Mouse (Mus musculus) CD4-positive, CD25-positive, alpha-beta regulatory T cell, adult 4 months (primary cell): ENCODE data around the gene Tmed9. TPM values are rescaled to one million over a fixed set of nuclear protein-coding genes. Genes with fewer than 3 reads are reported as not detected.
A peak's percentile ranks its signal among the peaks of the same experiment; 100 is the strongest.

ENCODE experiments used
- ATAC-seq: one replicate; pipeline ENCODE4 v1.8.0; 2017
- polyA plus RNA-seq, 2 experiments: library from polyadenylated mRNA; unstranded; fragments of 100-300 nt; shearing (Covaris generic); gene quantifications; one replicate each; pipeline ENCODE4 v1.2.1; 2017

The Tmed9 gene
- polyA plus RNA-seq, 2 experiments from 2014 or later = 206 to 437 TPM

DNA sequence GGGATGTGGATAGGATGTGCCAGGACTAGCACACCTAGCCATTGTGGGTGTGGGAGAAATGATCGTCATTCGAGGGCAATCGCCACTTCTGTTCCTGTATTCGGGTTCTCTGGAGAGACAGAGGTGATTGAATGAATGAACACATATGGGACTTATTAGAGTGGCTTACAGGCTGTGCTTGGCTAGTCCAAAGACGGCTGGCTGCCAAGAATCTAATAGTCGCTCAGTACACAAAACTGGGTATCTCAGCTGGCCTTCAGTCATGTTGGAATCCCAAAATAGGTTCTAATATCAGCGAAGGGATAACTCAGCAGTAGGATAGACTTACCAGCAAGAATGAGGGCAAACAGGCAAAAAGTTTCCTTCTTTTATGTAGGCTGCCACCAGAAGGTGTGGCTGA is 38.5 kb downstream of the Tmed9 start:
- ATAC-seq = no peak

DNA sequence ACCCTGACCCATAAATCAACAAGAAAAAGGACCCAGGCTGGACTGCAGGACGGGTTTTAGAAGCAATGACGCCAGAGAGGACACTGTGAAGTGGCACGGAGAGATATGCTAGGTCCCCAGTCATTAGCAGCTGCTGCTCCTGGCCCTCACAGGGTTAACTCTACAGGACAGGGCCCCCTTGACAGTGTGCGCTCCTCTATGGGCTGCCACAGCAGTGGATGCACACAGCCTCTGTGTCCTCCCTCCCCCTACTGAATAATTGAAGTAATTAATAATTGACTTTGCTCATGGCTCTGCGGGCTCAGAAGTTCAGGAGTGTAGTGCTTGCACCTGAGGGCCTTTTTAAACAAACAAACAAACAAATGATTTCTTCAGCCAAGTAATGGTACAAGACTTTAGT is 39.9 kb downstream of the Tmed9 start:
- ATAC-seq = no peak

DNA sequence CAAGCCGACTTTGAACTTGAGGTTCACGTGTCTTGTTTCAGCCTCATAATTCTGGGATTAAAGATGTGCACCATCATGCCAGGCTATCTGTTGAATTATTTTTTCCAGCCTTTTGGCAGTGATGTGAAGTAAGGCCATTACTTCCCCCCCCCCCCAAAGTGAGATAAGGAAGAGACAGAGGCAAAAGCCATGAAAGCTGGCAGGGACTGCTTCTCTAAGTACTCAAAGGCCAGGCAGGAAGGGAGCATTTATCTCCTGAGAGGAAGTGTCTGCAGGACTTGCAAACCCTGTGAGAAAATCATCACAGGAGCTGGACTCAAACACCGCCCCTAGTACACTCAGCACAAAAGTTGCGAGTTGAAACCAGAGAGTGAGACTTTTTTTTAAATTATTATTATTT is 45.8 kb downstream of the Tmed9 start:
- ATAC-seq = no peak

DNA sequence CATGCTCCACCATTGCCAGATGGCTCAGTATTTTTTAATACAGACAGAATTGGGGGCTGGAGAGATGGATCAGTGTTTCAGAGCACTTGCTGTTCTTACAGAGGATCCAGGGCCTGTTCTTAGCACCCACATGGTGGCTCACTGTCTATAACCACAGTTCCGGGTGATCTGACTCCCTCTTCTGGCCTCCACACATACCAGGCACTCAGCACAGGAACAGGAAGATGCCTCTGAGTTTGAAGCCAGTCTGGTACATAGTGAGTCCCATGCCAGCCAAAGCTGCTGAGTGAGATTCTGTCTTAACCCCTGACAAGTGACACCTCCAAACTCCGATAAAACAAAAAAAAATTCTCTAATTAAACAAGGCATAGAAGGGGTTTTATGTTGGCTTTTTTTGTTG is 46.7 kb downstream of the Tmed9 start:
- ATAC-seq = no peak

DNA sequence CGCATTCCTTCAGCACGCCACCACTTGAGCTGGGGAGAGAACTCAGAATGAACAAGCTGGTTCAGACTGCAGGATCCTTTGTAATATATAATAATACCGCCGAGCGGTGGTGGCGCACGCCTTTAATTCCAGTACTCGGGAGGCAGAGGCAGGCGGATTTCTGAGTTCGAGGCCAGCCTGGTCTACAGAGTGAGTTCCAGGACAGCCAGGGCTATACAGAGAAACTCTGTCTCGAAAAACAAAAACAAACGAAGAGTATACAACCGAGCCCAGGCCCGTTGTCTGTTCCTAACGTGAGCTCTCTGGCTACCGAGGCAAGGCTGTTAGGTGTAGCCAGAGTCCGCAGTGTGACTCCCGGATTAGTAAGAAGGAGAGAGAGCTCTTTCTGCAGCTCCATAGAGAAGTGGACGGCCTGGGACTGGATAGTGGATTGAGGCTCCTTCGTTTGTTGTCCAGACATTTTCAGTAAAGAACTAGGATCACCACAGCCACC is 48.7 kb downstream of the Tmed9 start:
- peak; percentile 29 for ATAC-seq

DNA sequence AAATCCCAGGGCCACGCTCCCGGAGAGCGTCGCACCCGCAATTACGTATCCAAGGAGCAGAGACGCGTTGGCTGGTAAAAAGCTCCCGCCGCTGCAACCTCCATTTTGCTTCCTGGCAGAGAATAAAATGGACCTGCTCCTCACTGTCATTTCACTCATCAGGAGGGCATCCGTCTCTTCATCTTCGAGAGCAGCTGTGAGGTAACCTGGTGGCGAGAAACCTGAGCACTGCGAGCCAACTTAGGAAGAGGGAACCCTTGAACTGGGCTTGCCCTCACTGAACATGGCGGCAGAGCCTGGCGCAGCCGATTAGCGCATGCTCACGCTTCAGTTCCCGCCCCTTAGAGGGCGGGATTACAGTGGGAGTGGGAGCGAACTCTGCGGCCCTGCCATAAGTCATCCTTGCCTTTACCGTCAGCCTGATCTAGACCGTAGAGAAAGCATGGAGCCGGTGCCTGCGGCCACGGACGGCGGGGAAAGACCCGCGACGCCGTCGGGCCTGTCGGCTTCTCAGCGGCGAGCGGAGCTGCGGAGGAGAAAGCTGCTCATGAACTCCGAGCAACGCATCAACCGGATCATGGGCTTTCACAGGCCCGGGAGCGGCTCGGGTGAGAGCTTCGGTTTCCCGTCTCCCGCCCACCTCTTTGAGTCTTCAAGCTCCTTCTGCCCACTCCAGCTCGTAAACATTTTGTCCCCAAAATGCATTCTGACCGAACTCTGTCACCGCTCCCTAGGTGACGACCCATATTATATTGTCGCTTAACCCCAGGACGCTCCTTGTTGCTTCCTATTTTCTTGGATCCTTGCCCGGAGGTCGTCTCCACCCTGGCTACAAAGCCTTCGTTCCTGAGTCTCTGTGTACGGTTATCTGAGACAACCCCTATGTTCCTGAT is 49.4 kb downstream of the Tmed9 start, which contains the start of gene Caml:
Gene Caml (plus strand): TSS at position 357 of the 893 bp plus-strand sequence.
- peak; percentile 97 for ATAC-seq

DNA sequence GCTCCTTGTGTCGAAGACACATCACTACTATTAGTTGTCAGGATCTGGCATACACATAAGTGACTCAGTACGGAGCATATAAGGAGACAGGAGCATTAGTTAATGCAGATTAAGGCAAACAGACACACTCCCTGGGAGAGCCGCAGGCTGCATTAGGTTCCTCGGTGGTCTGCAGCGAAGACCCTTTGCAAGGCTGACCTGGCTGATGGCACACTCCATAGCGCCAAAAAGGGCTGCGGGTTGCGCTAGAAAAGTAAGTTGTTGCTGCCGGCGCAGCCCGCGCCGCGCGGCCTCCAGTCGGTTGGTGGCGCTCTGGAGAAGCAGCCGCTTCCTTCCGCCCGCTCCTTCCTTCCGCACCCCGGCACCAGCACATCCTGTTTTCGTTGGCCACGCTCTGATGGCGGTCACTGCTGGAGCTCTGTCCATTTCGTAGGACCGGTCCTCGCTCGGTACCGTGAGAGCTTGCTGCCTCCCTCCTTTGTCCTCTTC is 61.2 kb downstream of the Tmed9 start, which contains the start of gene Ddx46:
Gene Ddx46 (plus strand): TSS at position 389 of the 489 bp plus-strand sequence.
- ATAC-seq = peak; percentile 84

DNA sequence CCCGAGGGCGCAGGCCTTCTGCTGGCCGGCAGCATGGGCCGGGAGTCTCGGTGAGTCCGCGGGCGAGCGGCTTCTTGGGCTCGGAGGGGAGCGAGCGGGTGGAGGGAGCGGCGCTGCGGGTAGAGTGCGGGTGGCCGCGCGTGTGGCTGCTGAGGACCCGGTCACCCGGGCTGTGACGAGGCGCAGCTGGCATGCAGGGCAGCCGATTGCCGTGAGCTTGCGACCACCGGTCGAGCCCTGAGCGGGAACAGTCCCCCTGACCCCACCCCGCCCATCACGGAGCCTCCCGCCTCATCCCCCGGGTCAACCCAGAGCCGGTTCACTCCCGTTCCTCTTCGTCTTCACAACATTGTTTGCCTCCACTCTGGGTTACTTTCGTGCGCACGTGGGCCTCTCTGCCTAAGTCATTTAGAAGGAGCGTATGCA is 61.6 kb downstream of the Tmed9 start:
- ATAC-seq = peak; percentile 31

DNA sequence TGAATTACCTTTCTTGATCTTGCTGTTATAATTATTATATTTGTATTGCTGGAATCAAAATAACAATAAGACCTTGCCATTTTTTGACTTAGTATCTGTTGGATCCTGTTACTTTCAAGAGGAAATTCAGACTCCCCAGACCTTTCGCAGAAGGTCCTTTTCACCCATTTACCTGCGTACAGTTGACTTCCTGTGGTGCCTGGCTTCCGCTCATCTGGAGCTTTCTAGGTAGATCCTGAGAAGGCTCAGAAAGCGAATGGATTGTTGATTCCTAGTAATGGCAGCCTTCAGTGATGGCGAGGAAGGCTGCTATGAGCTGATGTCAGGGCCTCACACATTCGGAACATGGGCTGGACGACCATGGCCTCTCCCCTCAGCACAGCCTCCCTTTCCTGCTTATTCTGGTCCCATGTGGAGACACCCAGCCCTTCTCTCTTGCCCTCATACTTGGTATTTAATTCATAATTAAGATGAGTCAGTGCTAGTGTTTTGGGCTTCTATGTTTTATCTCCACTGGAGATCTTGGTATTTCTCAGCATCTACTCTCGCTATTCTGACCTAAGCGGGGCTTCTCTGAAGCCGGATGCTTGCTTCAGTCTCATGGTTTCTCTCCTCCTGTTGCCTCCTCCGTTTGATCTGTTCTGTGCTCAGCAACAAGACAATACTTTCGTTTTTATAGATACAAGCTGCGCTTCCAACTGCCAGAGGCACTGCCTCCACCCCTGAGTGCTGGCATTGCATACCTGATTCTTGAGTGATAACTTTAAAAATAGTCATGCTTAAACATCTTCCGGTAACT is 62.9 kb downstream of the Tmed9 start:
- ATAC-seq = peak; percentile 74

DNA sequence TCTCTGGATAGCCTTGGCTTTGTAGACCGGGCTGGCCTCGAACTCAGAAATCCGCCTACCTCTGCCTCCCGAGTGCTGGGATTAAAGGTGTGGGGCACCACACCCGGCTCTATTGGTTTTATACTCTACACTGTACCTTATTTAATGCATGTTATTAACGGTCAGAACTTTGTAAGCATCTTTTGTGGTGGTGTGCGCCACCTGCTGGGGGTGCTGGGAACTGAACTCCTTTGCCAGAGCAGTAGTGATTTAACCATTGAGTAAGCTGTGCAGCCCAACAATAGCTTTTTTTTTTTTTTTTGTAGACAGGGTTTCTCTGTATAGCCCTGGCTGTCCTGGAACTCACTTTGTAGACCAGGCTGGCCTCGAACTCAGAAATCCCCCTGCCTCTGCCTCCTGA is 66.9 kb downstream of the Tmed9 start:
- peak; percentile 64 for ATAC-seq

DNA sequence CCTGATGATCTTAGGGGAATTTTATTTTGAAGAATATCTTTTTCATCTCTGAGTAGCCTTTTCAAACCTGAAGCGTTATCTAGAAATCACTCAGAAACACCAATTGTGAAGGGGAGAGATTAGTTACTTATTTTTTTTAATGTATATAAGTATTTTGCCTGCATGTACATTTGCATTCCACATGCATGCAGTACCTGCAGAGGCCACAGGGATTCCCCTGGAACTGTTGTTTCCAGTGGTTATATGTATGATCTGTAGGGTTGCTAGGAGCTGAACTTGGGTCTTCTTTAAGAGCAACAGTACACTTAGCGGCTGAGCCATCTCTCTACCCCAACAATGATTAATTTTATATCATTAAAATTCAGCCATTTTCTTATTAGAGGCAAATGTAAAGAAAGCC is 71.0 kb downstream of the Tmed9 start:
- ATAC-seq = peak; percentile 71

Other genes with a start within 250 kb of the Tmed9 start
- 1 to 10 TPM; 3.4 to 6.1 TPM for gene Mxd3, start 243.9 kb upstream of the Tmed9 start, polyA plus RNA-seq
- gene Lman2, start 210.9 kb upstream of the Tmed9 start, polyA plus RNA-seq = 10 to 100 TPM; 59.0 to 66.4 TPM
- 10 to 100 TPM; 71.0 to 88.5 TPM for gene Rgs14, start 204.0 kb upstream of the Tmed9 start, polyA plus RNA-seq
- not detected for gene Slc34a1, start 175.5 kb upstream of the Tmed9 start, polyA plus RNA-seq
- not detected for gene Pfn3, start 158.5 kb upstream of the Tmed9 start, polyA plus RNA-seq
- gene F12, start 146.9 kb upstream of the Tmed9 start, polyA plus RNA-seq = not detected
- gene Grk6, start 128.7 kb upstream of the Tmed9 start, polyA plus RNA-seq = 10 to 100 TPM; 26.4 to 36.7 TPM
- gene Prr7, start 109.5 kb upstream of the Tmed9 start, polyA plus RNA-seq = not detected
- gene Dbn1, start 85.6 kb upstream of the Tmed9 start, polyA plus RNA-seq = not detected
- 10 to 100 TPM in 1 of 2 experiments, 1 to 10 TPM in 1; 6.3 to 14.6 TPM for gene Pdlim7, start 60.1 kb upstream of the Tmed9 start, polyA plus RNA-seq
- gene Dok3, start 44.4 kb upstream of the Tmed9 start, polyA plus RNA-seq = 1 to 10 TPM in 1 of 2 experiments, under 1 TPM in 1; 0.35 to 1.0 TPM
- gene Ddx41, start 37.1 kb upstream of the Tmed9 start, polyA plus RNA-seq = 10 to 100 TPM; 55.8 to 74.2 TPM
- 10 to 100 TPM; 36.3 to 40.2 TPM for gene Fam193b, start 2.6 kb upstream of the Tmed9 start, polyA plus RNA-seq
- 10 to 100 TPM; 20.5 to 42.3 TPM for gene B4galt7, start 26.2 kb downstream of the Tmed9 start, polyA plus RNA-seq
- 10 to 100 TPM; 41.7 to 46.1 TPM for gene Caml, start 49.3 kb downstream of the Tmed9 start, polyA plus RNA-seq
- 10 to 100 TPM; 58.1 to 64.6 TPM for gene Ddx46, start 61.3 kb downstream of the Tmed9 start, polyA plus RNA-seq
- 10 to 100 TPM; 12.8 to 14.2 TPM for gene B230219D22Rik, start 119.4 kb downstream of the Tmed9 start, polyA plus RNA-seq
- gene Txndc15, start 140.9 kb downstream of the Tmed9 start, polyA plus RNA-seq = 10 to 100 TPM; 26.6 to 27.0 TPM
- 1 to 10 TPM; 5.0 to 7.0 TPM for gene Pcbd2, start 153.6 kb downstream of the Tmed9 start, polyA plus RNA-seq
- under 1 TPM in 1 of 2 experiments, not detected in 1; 0.58 TPM for gene Catsper3, start 210.8 kb downstream of the Tmed9 start, polyA plus RNA-seq